Mouse (Mus musculus) adrenal gland, adult 8-10 months (tissue): Measurements from ENCODE around the gene Srcin1. TPM values are rescaled to one million over a fixed set of nuclear protein-coding genes. Genes with fewer than 3 reads are reported as not detected.

ENCODE experiments used
- DNase-seq: peaks from one replicate; pipeline ENCODE4 v3.0.0; 2022
- total RNA-seq, 4 experiments: library from RNA; stranded (reverse); gene quantifications; 2 replicates each; pipeline ENCODE4 v1.2.4; 2022

Gene Srcin1
- 10 to 100 TPM; 10.7 to 37.6 (median 19.9) TPM for total RNA-seq

DNA sequence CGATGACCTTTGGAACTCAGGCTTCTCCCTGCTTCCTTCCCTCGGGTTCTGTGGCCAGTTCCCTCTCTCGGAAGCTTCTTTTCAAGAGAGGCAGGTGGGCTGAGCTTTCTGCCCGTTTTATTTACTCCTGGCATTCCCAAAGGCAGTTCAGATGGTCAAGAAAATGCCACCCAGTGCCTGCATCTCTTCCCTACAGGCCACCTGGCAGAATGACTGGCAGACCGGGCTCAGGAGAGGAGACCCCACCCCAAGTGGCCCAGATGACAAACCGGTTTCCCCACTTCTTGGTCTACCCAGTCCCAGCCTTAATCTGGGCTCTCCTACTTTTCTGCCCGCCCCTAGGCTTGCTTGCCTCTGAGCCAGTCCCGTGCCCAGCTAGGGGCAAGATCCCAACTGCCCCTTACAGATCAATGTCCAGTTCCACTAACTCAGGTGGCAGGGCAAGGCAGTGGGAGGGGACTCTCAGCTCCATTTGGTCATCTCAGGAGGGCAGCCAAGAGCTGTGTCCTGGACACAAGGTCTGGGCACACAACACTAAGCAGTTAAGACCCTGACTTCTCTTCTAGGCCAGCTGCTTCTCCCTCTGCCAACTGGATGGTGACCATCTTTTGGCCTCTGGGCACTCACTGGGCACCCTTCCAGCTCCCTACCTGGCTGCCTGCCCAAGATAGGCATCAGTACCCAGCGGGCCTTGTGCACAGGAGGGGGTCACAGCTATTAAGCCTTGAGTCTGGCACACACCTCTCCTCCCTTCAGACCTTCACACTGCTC, at the start of gene Srcin1:
TSS of gene Srcin1 (minus strand) at position 51 of the 771 bp plus-strand sequence.
- DNase-seq, result peak; percentile 89

DNA sequence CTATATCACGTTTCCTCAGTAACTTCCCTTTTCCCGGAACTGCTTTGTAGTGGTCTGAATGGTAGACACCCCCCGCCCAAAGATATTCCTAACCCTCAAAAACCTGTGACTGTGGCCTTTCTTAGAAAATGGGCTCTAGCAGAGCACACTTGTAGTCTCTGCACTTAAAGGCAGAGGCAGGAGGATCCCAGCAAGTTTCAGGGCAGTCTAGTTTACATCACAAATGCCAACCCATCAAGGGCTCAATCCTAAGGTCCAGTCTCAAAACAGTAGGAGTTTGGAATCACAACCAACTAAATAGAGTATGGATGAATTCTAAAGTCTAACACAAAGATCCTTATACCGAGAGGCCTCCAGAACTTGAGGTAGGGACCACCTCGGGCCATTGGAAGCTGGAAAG, 49.6 kb upstream of the Srcin1 start:
- no peak for DNase-seq

DNA sequence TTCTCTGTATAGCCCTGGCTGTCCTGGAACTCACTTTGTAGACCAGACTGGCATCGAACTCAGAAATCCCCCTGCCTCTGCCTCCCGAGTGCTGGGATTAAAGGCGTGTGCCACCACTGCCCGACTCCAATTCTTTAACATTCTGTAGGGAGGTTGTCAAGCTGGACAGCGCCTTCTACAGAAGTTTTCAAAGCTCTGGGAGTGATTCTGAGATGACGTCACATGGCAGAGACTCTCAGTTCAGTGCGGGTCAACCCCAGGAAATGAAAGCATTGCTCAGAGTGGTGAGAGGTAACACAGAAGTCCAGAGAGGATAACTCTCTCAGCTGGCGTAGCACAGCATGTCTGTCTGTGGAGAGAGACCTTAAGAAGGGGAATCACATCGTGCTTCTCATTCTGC, 47.2 kb upstream of the Srcin1 start:
- no peak for DNase-seq

- DNase-seq, result peak; percentile 55
Measured at GRCm38 (mm10) chr11:97622440-97622839, 46.5 kb upstream of the Srcin1 start.

- peak; percentile 66 for DNase-seq
Measured at GRCm38 (mm10) chr11:97619391-97619795, 43.4 kb upstream of the Srcin1 start.

DNA sequence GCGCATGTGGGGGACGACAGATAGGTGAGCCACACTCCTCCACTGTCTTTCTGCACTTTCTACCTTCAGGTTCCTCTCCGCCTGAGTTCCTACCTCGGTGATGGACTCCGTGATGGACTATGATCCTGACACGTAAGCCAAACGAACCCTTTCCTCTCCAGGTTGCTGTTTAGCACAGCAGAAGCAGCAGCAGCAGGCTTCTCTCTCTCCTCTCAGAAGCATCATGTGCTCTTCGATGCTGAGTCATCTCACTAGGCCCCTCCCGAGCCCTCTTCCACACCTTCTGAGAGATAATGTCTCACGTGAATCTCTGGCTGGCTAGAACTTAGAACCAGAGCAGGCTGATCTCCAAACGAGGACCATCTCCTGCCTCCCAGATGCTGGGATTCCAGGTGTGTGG, 42.4 kb upstream of the Srcin1 start:
- no peak for DNase-seq

- DNase-seq, result no peak
Measured at GRCm38 (mm10) chr11:97615276-97615675, 39.3 kb upstream of the Srcin1 start.

DNA sequence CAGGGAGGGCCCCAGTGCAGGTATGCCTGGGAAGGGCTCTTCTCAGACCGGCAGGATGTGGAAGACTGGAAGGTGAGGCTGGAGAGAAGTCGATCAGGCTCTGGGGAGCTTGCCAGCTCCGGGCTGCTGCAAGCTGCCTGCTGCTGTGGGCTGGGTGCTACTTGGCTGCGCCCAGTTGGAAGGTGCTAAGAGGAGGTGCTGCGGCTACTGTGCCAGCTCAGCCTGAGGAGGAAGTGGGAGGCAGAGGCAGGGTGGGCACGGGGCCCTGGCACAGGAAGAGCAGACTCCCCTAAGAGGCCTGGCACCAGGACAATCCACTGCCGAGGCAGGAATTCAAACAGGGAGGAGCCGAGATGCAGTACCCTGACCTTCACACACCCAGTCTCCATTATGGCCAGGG, 35.1 kb upstream of the Srcin1 start:
- no peak for DNase-seq

DNA sequence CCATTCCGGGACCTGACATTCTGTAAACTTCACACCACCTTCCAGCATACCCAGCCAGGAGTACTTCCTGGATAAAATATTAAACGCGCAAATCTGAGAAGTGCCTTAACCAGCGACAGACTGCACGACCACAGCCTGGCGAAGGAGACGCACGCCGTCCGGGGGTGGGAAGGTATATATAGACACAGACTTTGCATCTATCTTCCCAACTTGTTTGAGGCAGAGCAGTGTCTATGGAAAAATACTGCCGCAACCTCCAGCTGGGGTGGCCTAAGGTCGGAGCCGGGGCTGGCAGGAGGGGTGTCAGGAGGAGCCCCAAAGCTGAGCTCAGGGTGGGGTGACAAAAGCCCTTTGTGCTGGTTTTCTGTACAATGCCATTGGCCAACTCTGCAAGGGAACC, 33.8 kb upstream of the Srcin1 start:
- DNase-seq, result no peak

DNA sequence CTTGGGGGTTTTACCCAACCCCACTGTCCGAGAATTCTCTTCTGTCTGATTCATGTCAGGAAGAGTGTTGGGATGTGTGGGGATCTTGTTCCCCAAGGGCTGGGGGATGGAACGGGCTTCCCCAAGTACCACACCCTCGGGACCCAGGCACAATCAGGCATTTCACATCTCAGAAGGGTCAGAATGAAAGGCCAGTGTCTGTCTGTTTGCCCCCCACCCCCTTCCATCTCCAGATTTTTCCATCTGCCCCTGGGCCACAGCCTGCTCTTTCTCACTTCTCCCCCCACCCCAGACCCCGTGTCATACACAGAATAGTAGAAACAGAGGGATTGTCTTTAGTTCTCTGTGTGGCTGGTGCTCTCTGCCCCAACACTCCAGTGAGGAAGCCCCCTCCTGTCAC, 32.9 kb upstream of the Srcin1 start:
- DNase-seq, result no peak

- DNase-seq, result no peak
Measured at GRCm38 (mm10) chr11:97607056-97607725, 31.2 kb upstream of the Srcin1 start.

- peak; percentile 43 for DNase-seq
Measured at GRCm38 (mm10) chr11:97603891-97604290, 27.9 kb upstream of the Srcin1 start.

GRCm38 (mm10) chr11:97602223-97602622, 26.2 kb upstream of the Srcin1 start:
- no peak for DNase-seq

- no peak for DNase-seq
Measured at GRCm38 (mm10) chr11:97599104-97599503, 23.1 kb upstream of the Srcin1 start.

GRCm38 (mm10) chr11:97597945-97598691, 22.1 kb upstream of the Srcin1 start:
- DNase-seq, result no peak

- no peak for DNase-seq
Measured at GRCm38 (mm10) chr11:97594136-97594535, 18.1 kb upstream of the Srcin1 start.

DNA sequence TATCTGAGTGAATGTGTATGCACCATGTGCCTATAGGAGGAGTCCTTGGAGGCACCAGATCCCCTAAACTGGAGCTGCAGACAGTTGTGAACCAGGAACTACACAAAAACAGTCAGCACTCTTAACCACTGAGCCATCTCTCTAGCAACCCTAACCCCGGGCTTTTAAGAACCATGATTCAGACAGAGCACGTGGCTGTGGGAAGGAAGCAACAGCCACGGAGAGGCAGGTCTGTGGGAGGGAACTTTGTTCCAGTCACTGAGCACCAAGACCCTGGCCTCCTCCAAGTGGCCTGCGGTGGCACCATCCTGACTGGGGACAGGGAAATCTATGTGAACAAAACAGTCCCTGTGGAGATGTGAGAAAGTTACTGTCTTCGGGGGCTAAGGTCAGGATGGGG, 15.9 kb upstream of the Srcin1 start:
- DNase-seq, result no peak

DNA sequence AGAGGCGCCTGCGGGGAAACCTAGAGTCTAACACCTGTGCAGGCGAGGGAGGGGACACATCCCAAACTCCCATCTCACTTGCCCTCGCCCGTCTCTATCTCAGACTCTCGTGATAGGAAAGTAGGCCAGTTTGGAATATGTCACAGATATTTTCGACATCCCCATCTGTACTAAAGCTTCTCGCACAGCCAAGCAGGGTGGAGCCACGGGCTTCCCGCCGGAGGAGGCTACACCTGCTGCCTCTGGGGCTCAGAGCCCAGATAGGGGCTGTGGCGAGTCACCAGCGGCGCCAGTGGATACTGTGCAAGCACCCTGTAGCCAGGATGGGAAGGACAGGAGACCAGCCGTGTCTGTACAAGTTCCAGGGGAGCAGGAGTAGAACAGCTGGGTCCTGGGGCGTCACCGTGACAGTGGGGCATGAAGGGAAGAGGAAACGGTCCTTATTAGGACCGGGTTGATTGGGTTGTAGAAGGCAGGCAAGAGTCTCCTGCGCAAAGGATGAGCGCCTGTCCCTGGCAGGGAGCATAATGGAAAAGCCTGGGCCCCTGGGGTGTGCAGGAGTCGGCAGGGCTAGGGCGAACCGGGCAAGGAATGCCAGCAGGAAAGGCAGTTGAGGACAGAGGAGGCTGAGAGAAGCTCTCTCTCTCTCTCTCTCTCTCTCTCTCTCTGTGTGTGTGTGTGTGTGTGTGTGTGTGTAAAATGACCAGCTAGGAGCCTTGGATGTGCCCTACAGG, 14.4 kb upstream of the Srcin1 start:
- no peak for DNase-seq

DNA sequence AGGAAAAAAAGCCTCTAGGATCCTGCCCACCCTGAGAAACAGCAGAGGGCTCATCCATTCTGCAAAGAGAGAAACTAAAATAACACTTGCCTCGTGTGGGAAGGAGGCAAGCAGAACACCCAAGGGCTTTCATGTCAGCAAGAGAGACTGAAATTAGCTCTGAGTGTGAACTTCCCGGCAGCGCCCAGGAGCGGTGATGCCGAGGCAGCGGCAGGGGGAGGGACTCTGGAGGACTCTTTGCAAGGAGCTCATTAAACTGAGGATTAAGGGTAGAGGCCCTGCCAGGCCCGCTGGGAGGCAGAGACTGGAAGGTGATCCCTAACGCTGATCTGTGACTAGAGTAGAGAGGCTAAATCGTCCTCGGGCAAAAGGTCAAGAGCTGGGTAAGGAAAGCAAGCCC, 13.2 kb upstream of the Srcin1 start:
- DNase-seq, result no peak

DNA sequence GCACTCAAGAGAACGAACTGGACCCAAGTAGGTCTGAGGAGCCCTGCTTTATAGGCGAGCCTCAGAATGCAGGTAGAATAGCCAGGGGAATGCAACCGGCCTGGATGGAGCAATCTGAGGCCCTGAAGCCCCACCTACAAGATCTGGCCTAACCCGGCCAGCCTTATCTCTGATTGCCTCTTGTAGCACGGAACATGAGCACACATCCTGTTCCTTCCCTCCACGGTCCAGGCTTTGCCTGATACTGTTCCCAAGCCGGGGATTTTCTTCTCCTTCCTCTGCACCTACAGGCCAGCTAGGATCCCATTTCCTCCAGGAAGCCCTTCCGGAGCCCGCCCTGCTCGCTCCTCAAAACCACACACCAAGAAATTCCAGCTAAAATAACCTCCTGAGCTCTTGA, 9.9 kb upstream of the Srcin1 start:
- no peak for DNase-seq

DNA sequence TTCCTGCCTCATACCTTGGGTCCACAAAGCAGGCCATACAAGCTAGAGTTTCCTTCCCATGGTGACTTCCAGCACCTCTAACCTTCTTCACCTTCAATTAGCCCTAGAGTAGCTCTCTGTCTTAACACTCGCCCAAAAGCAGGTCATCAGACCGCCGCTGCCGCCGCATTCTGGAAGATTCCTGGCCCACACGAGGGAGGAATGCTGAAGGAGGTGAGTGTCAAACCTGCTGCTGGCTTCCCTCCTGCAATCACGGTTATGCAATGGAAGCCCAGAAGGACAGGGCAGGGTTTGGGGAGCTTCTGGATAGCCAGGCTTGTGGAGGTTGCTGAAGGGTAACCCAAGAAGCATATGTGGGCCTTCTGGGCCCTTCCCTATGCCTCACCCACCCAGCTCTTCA, 8.5 kb upstream of the Srcin1 start:
- no peak for DNase-seq

- DNase-seq, result no peak
Measured at GRCm38 (mm10) chr11:97579088-97579857, 3.3 kb upstream of the Srcin1 start.
